Mouse (Mus musculus) liver, adult (tissue): Measurements from ENCODE around the gene Prkar1b.

Source experiments
- GATA4 ChIP-seq: IDR thresholded peaks from 2 replicates; pipeline ENCODE4 v1.6.1; 2014; ENCODE audit warnings: mild to moderate bottlenecking, low read length; ENCODE audit not compliant: insufficient replicate concordance

Gene Prkar1b

GRCm38 (mm10) chr5:139024351-139025105, 125.3 kb downstream of the Prkar1b start:
- no peak for TF ChIP-seq GATA4

- TF ChIP-seq GATA4 = no peak
Observed at GRCm38 (mm10) chr5:139020595-139020994, 129.2 kb downstream of the Prkar1b start.

GRCm38 (mm10) chr5:139017371-139018124, 132.3 kb downstream of the Prkar1b start:
- peak; percentile 27; the same call in 1 of the 2 replicates for TF ChIP-seq GATA4

- TF ChIP-seq GATA4 = peak; percentile 55; the same call in 1 of the 2 replicates
Observed at GRCm38 (mm10) chr5:139015097-139015496, 134.7 kb downstream of the Prkar1b start.

DNA sequence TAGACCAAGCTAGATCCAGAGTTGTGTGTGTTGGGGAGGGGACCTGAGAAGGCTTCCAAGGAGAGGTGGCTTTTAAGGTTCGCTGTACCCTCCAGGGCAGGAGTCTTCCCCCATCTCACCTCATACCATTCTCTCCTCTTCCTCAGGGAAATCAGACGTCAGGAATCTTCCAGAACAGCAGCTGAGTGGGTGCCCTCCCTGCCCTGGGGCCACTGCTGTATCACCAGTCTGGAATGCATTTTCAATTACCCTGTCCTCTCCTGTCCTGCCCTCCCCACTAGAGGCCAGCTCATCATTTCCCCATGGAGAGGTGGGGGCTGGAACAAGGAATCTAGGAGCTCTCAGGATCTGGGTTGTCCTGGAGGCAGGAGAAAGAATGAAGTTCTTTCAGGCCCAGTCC, 139.2 kb downstream of the Prkar1b start:
- no peak for TF ChIP-seq GATA4

DNA sequence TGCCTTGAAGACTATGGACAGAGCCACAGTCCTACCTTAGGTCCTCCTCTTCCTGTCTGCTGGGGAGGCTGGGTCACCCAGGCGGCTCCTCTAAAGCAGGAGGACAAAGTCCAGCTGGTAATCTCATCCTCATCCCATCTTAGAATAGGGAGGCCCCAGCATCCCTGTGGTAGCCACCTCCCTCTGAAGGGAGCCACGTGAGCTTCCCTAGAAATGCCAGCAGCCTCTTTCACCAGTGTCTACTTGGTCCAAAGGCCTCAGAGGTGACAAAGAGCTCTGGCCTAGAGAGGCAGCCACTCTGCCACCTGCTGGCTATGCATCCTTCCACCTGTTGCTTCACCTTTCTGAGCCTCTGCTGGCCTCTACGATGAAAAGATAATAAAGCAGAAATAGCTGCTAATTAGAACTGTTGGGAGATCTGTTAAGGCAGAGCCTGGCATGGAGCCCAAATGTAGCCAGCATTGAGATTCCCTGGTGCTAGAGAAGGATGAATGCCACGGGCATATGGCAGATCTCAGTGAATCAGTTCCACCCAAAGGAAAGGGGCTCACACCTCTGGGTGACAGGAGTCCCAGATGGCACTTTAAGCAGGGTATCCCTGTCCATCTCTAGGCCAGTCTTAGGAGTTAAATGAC, 142.5 kb downstream of the Prkar1b start:
- no peak for TF ChIP-seq GATA4

- no peak for TF ChIP-seq GATA4
Observed at GRCm38 (mm10) chr5:139004588-139004987, 145.2 kb downstream of the Prkar1b start.

GRCm38 (mm10) chr5:138999716-139000115, 150.1 kb downstream of the Prkar1b start:
- no peak for TF ChIP-seq GATA4

DNA sequence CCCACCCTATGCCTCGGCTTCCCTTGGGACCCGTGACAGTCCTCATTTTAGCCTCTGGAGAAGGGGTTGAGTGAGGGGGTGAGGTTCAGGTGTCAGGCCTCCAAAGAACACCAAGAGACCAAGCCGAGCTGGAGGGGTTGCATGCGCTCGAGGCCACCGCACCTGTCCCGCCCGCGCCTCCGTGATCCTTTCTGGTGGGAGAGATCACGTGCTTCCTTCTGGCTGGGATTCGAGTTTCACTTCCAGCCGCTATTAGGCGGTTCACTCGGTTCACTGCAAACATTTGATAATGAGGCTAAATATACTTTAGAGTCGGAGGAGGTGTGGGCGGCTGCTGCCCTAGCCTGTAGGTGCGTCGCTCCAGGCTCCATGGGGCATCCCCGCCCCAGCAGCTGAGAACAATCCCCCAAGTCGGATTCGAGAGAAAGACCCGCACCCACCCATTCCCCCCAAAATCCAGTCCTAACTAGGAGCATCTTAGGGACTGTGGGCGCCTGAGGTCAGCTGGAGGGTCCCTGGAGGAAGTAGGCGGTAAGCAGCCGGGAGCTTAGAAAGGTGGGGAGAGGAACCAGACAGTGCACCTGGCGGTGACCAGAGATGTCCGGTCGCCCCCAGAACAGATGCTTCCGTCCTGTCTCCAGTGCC, 151.7 kb downstream of the Prkar1b start:
- TF ChIP-seq GATA4 = no peak

GRCm38 (mm10) chr5:138997171-138997788, 152.5 kb downstream of the Prkar1b start, which contains the start of gene Pdgfa:
TSS of gene Pdgfa (minus strand) at chr5:138997370.
- no peak for TF ChIP-seq GATA4

DNA sequence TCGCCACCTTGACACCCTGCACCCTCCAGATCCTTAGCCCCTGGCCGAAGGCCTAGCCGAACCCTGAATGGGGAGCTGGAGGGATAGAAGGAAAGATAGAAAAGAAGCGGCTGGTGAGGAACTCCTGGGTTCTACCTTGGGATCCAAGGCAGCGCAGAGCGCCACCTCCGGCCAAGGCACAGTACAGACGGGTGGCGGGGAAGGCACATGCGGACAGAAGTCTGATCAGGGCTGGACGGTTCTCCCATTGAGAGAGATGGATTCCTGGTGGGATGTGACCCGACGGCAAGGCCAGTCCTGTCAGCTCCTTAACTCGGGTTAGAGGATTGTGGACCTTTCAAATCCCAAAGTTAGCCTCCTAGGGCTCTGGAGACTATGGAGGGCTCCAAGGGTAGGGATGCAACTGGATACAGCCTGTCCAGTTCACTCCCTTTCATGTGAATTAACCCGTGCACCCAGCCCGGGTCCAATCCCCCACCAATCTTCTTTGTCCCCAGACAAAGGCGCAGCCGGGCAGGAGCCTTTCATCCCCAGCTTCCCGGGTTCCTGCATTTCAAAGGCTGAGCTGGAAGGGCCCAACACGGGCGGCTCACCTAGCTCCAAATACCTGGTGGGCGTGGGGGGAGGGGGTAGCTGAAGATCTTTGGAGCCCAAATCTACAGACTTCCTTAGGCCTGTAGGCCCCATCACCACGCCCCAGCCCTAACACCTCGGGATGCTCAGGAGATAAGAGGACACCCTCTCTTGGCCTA, 153.3 kb downstream of the Prkar1b start:
- no peak for TF ChIP-seq GATA4

GRCm38 (mm10) chr5:138995721-138996311, 154.0 kb downstream of the Prkar1b start:
- TF ChIP-seq GATA4 = no peak

DNA sequence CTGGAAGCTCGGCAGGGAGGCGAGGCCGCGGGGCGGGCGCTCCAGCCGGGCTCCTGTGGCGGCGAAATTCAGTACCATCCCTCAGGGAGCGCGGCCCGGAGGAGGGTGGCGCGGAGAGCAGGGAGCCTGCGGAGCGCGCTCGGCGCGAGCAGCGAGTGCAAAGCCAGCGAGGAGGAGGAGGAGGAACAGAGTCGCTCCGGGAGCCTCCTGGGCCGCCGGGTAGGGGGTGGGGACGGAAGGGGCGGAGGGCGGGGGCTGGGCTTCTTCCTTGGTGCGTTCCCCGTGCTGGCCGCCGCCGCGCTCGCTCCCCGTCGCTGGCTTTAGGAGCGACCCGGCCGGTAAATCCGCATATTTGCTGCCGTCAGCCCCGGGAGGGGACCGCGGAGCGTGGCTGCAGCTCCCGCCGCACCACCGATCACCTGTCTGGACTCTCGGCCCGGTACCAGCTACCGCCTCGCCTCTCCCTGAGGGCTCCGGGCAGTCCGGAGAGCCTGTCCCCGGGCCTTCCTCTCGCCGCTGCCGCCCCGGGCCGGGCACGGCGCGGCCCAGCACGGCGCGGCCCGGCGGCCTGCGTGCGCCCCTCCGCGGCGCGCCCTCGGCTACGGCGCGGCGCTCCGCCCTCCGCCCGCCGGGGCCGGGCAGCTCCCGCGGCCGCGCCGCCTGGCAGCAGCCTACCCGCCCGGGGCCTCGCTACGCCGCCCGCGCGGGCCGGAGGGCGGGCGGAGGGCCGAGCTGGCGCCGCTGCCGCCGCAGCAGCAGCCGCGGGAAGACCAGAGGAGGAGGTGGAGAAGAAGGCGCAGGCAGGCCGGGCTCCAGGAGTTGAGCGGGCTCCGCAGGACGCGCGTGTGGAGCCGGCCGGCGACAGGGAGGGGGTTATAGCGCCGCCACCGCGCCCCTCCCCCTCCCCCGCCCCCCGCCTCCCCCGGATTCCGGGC, 154.7 kb downstream of the Prkar1b start:
- TF ChIP-seq GATA4 = no peak
